Comparison of ENCODE assay signal across 18 mouse cellular contexts in genomic region chr3:117441887-117442286, GRCm38 (mm10).
DNase-seq lines count a peak whose midpoint lies in the region; ATAC-seq and TF ChIP-seq lines count a peak whose summit lies in the region.
"Had no signal": no experiment of that assay in that cellular context is flagged by ENCODE, and none has a peak within 500 bp of the region (broad histone marks: within the 10 kb centered on the region; RNA-seq: fewer than 3 reads in every experiment).

No protein-coding gene starts in this region.

- no peak overlapping the region for H3K27ac ChIP-seq in heart, postnatal 0 days (ENCODE audit: low read depth)
- H3K27ac ChIP-seq in left cerebral cortex, adult 2 months: no peak overlapping the region
- no peak overlapping the region for H3K27ac ChIP-seq in CH12.LX (ENCODE audit: insufficient read depth, low read depth)
- H3K27ac ChIP-seq: embryonic facial prominence, embryonic 15.5 days; forebrain, embryonic 10.5 days; limb, embryonic 15.5 days; neural tube, embryonic 13.5 days had no signal

- peak; percentile 12; the same call in 1 of the 2 replicates for TF ChIP-seq CTCF in heart, postnatal 0 days (IDR thresholded peaks at IDR 0.05; ENCODE audit: low read depth)
- peak; percentile 47 for TF ChIP-seq CTCF in left cerebral cortex, adult 2 months (IDR thresholded peaks at IDR 0.05)
- TF ChIP-seq CTCF in CH12.LX (conservative IDR thresholded peaks at IDR 0.05 in 1 of 2, IDR thresholded peaks at IDR 0.05 in 1 of 2; ENCODE audit: low read depth in 2 of 2, low read length in 2 of 2): peak in 1 of 2 experiments; percentile 46; a peak in 2 of 4 replicates

- in situ Hi-C loops in CH12.LX (cut with MboI; ENCODE audit: low pct_ligation_motif_present, low pct_unique_long_range_greater_than_20kb, low sequenced_read_pairs): no loop called here

- DNase-seq in heart, postnatal 0 days (ENCODE audit: low spot score): no peak
- no peak for DNase-seq in heart, postnatal 10 days
- DNase-seq in left cerebral cortex, adult 2 months (ENCODE audit: extremely low spot score in 1 of 2, low spot score in 2 of 2): peak in 1 of 2 experiments; percentile 13
- no peak for DNase-seq in left cerebral cortex, adult 8-10 months (ENCODE audit: low spot score in 2 of 2)
- DNase-seq in CH12.LX (ENCODE audit: extremely low read depth): peak; percentile 2
- peak; percentile 54 for DNase-seq in brain, adult 2 months (ENCODE audit: low read depth, low spot score)
- no peak for DNase-seq in urinary bladder, postnatal 36 days (ENCODE audit: low spot score in 2 of 2)
- DNase-seq: adrenal gland, adult 8-10 months; cerebellum, adult 2 months; heart, postnatal 36 days; kidney, adult 9 months; spleen, adult 18-20 months had no signal

- dilution Hi-C loops in CH12.LX (cut with MboI; ENCODE audit: extremely low pct_ligation_motif_present, extremely low pct_unique_long_range_greater_than_20kb, low sequenced_read_pairs): no loop called here

- intact Hi-C loops in heart, postnatal 10 days (cut with DNase I): no loop called here
- intact Hi-C loops in left cerebral cortex, adult 2 months (cut with DNase I): no loop called here

- no peak for TF ChIP-seq POLR2A in CH12.LX (IDR thresholded peaks at IDR 0.05; ENCODE audit: low read depth, low read length)

- no peak overlapping the region for H3K9ac ChIP-seq in heart, postnatal 0 days (replicated peaks; ENCODE audit: low read depth, low read length)
- H3K9ac ChIP-seq in CH12.LX (ENCODE audit: insufficient read depth, low read depth): no peak overlapping the region
- H3K9ac ChIP-seq: embryonic facial prominence, embryonic 15.5 days; limb, embryonic 15.5 days; neural tube, embryonic 13.5 days had no signal

- H3K79me2 ChIP-seq in CH12.LX (replicated peaks; ENCODE audit: control insufficient read depth, extremely low read depth, insufficient read depth, poor library complexity, severe bottlenecking): no peaks in the 10 kb centered on the region

- no peak overlapping the region for H3K4me3 ChIP-seq in heart, postnatal 0 days (ENCODE audit: low read depth, low read length)
- H3K4me3 ChIP-seq in left cerebral cortex, adult 2 months: no peak overlapping the region
- H3K4me3 ChIP-seq in CH12.LX (replicated peaks in 1 of 3; ENCODE audit: low read depth in 2 of 3, low read length in 2 of 3, poor library complexity in 1 of 3): no peak overlapping the region
- H3K4me3 ChIP-seq: embryonic facial prominence, embryonic 15.5 days; forebrain, embryonic 10.5 days; limb, embryonic 15.5 days; neural tube, embryonic 13.5 days had no signal

- TF ChIP-seq RAD21 in CH12.LX (IDR thresholded peaks at IDR 0.05; ENCODE audit: low read depth, low read length): peak; percentile 13

- TF ChIP-seq EP300 in heart, postnatal 0 days (IDR thresholded peaks at IDR 0.05; ENCODE audit: low read depth): no peak
- TF ChIP-seq EP300 in CH12.LX (IDR thresholded peaks at IDR 0.05; ENCODE audit: low read length): no peak

- WGBS in heart, postnatal 0 days: 64% methylated on average over 3 of the region's 3 CpGs

- H3K9me3 ChIP-seq in heart, postnatal 0 days (replicated peaks; ENCODE audit: control insufficient read depth, low read length): no peaks in the 10 kb centered on the region
- H3K9me3 ChIP-seq in CH12.LX (replicated peaks; ENCODE audit: low read length): no peaks in the 10 kb centered on the region
- H3K9me3 ChIP-seq: embryonic facial prominence, embryonic 15.5 days; forebrain, embryonic 10.5 days; limb, embryonic 15.5 days; neural tube, embryonic 13.5 days had no signal

- no peaks in the 10 kb centered on the region for H3K36me3 ChIP-seq in heart, postnatal 0 days (replicated peaks; ENCODE audit: control insufficient read depth, insufficient read depth, low read length)
- H3K36me3 ChIP-seq in CH12.LX (replicated peaks in 1 of 2; ENCODE audit: control insufficient read depth in 1 of 2, insufficient read depth in 1 of 2, low read length in 1 of 2): no peaks in the 10 kb centered on the region
- H3K36me3 ChIP-seq: embryonic facial prominence, embryonic 15.5 days; forebrain, embryonic 10.5 days; G1E; limb, embryonic 15.5 days; neural tube, embryonic 13.5 days had no signal

- ATAC-seq in heart, postnatal 0 days (ENCODE audit: insufficient read depth, low read depth): no peak

- no peaks in the 10 kb centered on the region for H3K27me3 ChIP-seq in heart, postnatal 0 days (ENCODE audit: control insufficient read depth, insufficient read depth, low read length)
- no peaks in the 10 kb centered on the region for H3K27me3 ChIP-seq in CH12.LX (replicated peaks)
- H3K27me3 ChIP-seq: embryonic facial prominence, embryonic 15.5 days; limb, embryonic 15.5 days; neural tube, embryonic 13.5 days had no signal

- no peaks in the 10 kb centered on the region for H3K4me1 ChIP-seq in heart, postnatal 0 days (ENCODE audit: control insufficient read depth, insufficient read depth)
- H3K4me1 ChIP-seq in CH12.LX (ENCODE audit: control insufficient read depth in 1 of 2, insufficient read depth in 2 of 2): peaks cover 6% of the 10 kb centered on the region in 2 experiments
- H3K4me1 ChIP-seq: embryonic facial prominence, embryonic 15.5 days; forebrain, embryonic 10.5 days; limb, embryonic 15.5 days; neural tube, embryonic 13.5 days had no signal

- no peak overlapping the region for H3K4me2 ChIP-seq in heart, postnatal 0 days (ENCODE audit: low read depth, low read length)
- H3K4me2 ChIP-seq in CH12.LX (ENCODE audit: insufficient read depth, low read depth, poor library complexity, severe bottlenecking): 0 out of 2 replicates have a peak overlapping the region, but pooled peaks have one; percentile 22
- H3K4me2 ChIP-seq: embryonic facial prominence, embryonic 15.5 days; heart, embryonic 11.5 days; limb, embryonic 15.5 days; neural tube, embryonic 13.5 days had no signal

TF ChIP-seq in CH12.LX, 34 proteins besides CTCF, POLR2A, EP300 and RAD21:
- TF ChIP-seq SMC3 (IDR thresholded peaks at IDR 0.05; ENCODE audit: low read depth, low read length) (peak; percentile 48), SIN3A (IDR thresholded peaks at IDR 0.05; ENCODE audit: low read length) (no peak), ZNF384 (IDR thresholded peaks at IDR 0.05; ENCODE audit: low read depth, low read length) (no peak), ZC3H11A (IDR thresholded peaks at IDR 0.05; ENCODE audit: low read depth, low read length) (no peak), ELF1 (IDR thresholded peaks at IDR 0.05; ENCODE audit: low read depth, low read length) (no peak), PAX5 (IDR thresholded peaks at IDR 0.05; ENCODE audit: low read length) (no peak)
TF ChIP-seq in CH12.LX: peak in this region for 1.

Comparison
In these comparisons a context has a peak if more than half of its experiments do, and no peak if none do; other contexts are left out.
1. DNase-seq: peak in CH12.LX (single experiment) and brain, adult 2 months (single experiment); none in heart, postnatal 0 days (single experiment), heart, postnatal 10 days (0 of 2), left cerebral cortex, adult 8-10 months (0 of 2) and urinary bladder, postnatal 36 days (0 of 2).